Mouse (Mus musculus): ENCODE results near the gene Fcer2a.

Fcer2a gene

GRCm38 (mm10) chr8:3676993-3677579, 16.9 kb downstream of the Fcer2a start:
- in situ Hi-C loops (cut with MboI, MseI), result loop anchor here (10.0 kb wide), 1 partner anchor 292 kb away; no protein-coding TSS in a partner anchor

- in situ Hi-C loops (cut with MboI, MseI), result loop anchor here (10.0 kb wide), 1 partner anchor 292 kb away; no protein-coding TSS in a partner anchor
These were observed 17.6 kb downstream of the Fcer2a start, which contains the start of gene Trappc5 for GRCm38 (mm10) chr8:3676131-3676992. Trappc5 (plus strand) TSS chr8:3676299.

DNA sequence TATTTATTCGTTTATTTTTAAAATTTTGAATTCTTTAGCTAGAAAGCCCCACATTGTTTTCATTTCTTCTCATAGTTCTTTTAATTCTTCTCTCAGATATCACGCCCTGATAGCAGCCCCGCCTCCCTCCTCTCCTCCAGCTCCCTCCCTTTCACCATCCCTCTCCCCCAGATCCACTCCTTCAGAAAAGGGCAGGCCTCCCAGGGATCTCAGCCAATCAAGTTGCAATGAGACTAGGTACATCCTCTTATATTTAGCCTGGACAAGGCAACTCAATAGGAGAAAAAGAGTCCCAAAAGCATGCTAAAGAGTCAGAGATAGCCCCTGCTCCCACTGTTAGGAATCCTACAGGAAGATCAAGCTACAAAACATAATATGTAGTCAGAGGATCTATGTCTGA, 19.3 kb downstream of the Fcer2a start:
- in situ Hi-C loops (cut with MboI, MseI), result loop anchor here (5.0 to 10.0 kb wide), 3 partner anchors 42 to 290 kb away; partner anchors contain the start of genes Pex11g and Stxbp2

DNA sequence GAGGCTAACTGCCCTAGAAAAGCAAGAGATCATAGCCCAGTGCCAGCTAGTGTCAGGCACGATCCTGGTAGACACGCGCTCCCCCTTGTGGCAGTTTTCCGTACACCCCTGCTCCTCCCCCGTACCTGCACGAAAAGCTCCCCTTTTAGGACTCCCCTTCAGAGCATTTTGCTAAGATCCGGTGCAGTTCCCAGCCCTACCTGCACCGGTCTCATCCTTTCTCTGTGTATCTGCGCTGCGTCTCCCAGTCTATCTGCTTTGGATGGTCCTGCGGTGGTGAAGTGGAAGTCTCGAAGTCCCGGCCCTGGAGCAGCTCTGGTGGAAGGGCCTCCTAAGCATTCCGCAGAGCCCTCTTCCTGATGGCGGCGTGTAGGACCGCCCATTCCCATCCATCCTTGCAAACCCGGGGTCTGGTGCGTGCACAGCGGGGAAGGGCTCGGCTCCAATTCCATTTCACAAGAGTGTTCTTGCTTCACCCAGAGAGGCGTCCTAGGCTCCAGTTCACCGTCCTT, 21.9 kb downstream of the Fcer2a start, which contains the start of gene Fcor:
Gene Fcor, minus strand, starts transcription at position 383 of the 512 bp plus-strand sequence.
- in situ Hi-C loops (cut with MboI, MseI), result loop anchor here (5.0 to 10.0 kb wide), 3 partner anchors 40 to 287 kb away; partner anchors contain the start of genes Pex11g and Stxbp2

DNA sequence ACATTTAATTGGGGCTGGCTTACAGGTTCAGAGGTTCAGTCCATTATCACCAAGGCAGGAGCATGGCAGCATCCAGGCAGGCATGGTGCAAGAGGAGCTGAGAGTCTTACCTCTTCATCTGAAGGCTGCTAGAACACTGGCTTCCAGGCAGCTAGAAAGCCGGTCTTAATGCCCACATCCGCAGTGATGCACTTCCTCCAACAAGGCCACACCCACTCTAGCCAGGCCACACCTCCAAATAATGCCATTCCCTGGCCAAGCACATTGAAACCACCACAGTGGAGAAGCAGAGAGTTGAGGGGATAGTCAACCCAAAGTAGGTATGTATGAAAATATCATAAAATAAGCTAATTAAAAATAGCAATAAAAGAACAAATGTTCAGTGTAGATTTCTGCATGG, 23.6 kb downstream of the Fcer2a start:
- in situ Hi-C loops (cut with MboI, MseI), result loop anchor here (5.0 to 10.0 kb wide), 3 partner anchors 38 to 286 kb away; partner anchors contain the start of genes Pex11g and Stxbp2

DNA sequence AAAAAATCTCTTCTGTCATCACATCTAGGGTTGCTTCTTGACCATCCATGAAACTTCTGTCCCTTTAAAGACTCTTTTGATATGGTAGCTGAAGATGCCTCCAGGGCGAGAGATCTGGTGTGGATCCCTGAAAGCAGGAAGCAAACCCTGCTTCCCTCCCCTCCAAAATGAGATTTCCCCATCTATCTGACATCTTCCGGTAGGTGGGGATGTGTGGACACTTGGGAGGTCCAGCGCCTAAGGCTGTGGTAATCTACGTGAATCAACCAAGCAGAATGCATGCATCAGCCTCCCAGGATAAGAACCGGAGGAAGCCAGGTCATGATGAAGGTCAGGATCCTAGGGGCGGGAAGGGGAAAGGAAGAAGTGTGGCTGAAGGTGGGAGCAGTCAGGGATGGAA, 28.5 kb downstream of the Fcer2a start, which contains the start of gene Mcemp1:
Gene Mcemp1, plus strand, starts transcription at position 248 of the 400 bp plus-strand sequence.
- in situ Hi-C loops (cut with MboI, MseI), result no loop called here

GRCm38 (mm10) chr8:3664405-3664804, 29.6 kb downstream of the Fcer2a start:
- in situ Hi-C loops (cut with MboI, MseI), result no loop called here

DNA sequence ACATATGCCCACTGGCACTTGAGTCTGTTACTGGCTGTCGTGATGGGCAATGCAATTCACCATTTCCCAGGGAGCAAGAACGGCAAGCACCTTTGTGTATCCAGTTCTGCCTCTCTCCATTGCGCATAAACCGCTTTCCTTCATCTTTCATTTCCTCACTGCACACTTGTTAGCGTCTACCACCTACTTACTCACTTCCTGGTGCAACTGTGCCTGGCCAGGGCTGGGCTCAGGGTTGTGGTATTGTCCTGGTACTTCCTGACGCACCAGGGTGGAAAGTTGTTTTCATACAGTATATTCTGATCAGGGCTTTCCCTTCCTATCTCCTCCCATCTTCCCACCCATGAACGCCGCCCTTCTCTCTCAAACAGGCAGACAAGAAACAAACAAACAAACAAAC, 33.1 kb downstream of the Fcer2a start:
- in situ Hi-C loops (cut with MboI, MseI), result no loop called here

GRCm38 (mm10) chr8:3656725-3657381, 37.1 kb downstream of the Fcer2a start:
- in situ Hi-C loops (cut with MboI, MseI), result no loop called here

GRCm38 (mm10) chr8:3655526-3655925, 38.4 kb downstream of the Fcer2a start, which contains the start of gene Retn:
Retn (plus strand) TSS chr8:3655770.
- in situ Hi-C loops (cut with MboI, MseI), result no loop called here

DNA sequence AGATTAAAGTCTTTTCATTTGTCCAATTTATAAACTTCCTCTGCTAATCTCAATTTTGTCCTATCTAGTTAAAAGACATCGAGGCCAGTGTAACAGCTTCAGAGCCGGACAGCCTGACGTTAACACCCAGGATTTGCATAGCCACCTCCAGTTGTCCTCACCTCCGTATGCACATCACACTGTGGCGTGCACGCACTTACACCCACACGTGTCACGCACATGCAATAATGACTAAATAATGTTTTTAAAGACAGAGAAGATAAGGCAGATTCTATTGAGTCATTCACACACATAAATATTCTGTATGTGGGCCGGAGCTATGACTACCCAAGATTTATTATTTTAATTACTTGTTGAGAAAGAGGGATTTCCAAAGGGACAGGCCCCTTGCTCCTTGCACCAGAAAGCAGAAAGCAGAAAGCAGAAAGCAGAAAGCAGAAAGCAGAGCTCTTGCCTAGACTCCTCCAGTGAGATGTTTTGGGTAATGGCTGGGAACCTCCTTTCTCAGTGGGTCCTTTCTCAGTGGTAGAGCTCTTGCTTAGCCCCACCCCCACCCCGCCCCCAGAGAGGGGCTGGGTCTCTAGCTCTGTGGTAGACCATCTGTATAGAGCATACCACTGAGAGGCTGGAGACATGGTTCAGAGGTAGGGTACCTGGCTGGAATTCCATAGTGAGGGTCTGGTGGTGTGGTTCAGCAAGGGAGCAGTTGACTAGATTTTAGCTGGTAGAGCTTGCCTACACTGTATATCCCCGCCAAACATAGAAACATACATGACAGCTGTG, 39.1 kb downstream of the Fcer2a start:
- in situ Hi-C loops (cut with MboI, MseI), result no loop called here

GRCm38 (mm10) chr8:3652845-3653244, 41.1 kb downstream of the Fcer2a start:
- in situ Hi-C loops (cut with MboI, MseI), result no loop called here

DNA sequence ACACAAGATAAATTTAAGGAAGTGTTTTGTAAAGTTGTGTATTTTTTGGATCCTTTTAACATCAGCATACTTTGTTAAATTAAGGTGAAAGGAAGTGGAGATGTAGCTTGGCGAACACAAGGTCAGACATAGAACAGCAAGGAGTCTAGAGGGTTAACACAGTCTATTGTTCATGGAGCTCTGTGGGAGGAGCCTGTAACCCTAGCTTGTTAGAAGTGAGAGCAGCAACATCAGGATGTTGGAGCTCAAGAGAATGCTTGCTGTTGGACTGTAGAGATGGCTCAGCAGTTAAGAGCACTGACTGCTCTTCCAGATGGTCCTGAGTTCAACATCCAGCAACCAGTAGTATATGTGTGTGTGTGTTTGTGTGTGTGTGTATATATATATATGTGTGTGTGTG, 45.0 kb downstream of the Fcer2a start:
- in situ Hi-C loops (cut with MboI, MseI), result no loop called here

- in situ Hi-C loops (cut with MboI, MseI), result no loop called here
These were observed 45.7 kb downstream of the Fcer2a start for GRCm38 (mm10) chr8:3648268-3648667.

GRCm38 (mm10) chr8:3647561-3647960, 46.4 kb downstream of the Fcer2a start:
- in situ Hi-C loops (cut with MboI, MseI), result no loop called here

- in situ Hi-C loops (cut with MboI, MseI), result no loop called here
These were observed 47.0 kb downstream of the Fcer2a start for GRCm38 (mm10) chr8:3646824-3647531.

- in situ Hi-C loops (cut with MboI, MseI), result no loop called here
These were observed 48.2 kb downstream of the Fcer2a start for GRCm38 (mm10) chr8:3645804-3646203.
